Mouse (Mus musculus) liver, adult 2 months (tissue): Measurements from ENCODE around the gene Cep19. TPM values are rescaled to one million over a fixed set of nuclear protein-coding genes. Genes with fewer than 3 reads are reported as not detected.
A peak's percentile ranks its signal among the peaks of the same experiment; 100 is the strongest.

Experiments
- DNase-seq: peaks from one replicate; pipeline ENCODE4 v3.0.0-alpha.2; 2011; ENCODE audit warnings: low read depth, low spot score; ENCODE audit errors: extremely low read depth
- H3K27ac ChIP-seq: fragments of 200-500 bp; replicated peaks from 2 replicates; pipeline ENCODE4 v1.5.1; 2012; ENCODE audit warnings: low read depth, mild to moderate bottlenecking, control low read depth, inconsistent platforms, low read length; ENCODE audit not compliant: insufficient read depth
- H3K27me3 ChIP-seq: fragments of 200-500 bp; 2 replicates; pipeline ENCODE4 v1.6.1; 2012; ENCODE audit warnings: mild to moderate bottlenecking, moderate library complexity, low read length, inconsistent platforms; ENCODE audit not compliant: control insufficient read depth, insufficient read depth
- H3K36me3 ChIP-seq: fragments of 200-500 bp; 2 replicates; pipeline ENCODE4 v1.6.1; 2012; ENCODE audit warnings: low read length, inconsistent platforms; ENCODE audit not compliant: control insufficient read depth, insufficient read depth
- H3K4me1 ChIP-seq: fragments of 200-500 bp; 2 replicates; pipeline ENCODE4 v1.6.1; 2011; ENCODE audit warnings: low read length; ENCODE audit not compliant: control insufficient read depth, insufficient read depth
- H3K4me3 ChIP-seq: fragments of 200-500 bp; 2 replicates; pipeline ENCODE4 v1.5.1; 2011; ENCODE audit warnings: low read depth, mild to moderate bottlenecking, control low read depth, low read length, moderate library complexity; ENCODE audit not compliant: insufficient read depth
- H3K79me2 ChIP-seq: fragments of 200-500 bp; 2 replicates; pipeline ENCODE4 v1.6.1; 2012; ENCODE audit warnings: inconsistent platforms, mild to moderate bottlenecking, low read length, moderate library complexity; ENCODE audit not compliant: control insufficient read depth, insufficient read depth
- H3K9ac ChIP-seq: fragments of 200-500 bp; 2 replicates; pipeline ENCODE4 v1.6.1; 2012; ENCODE audit warnings: low read depth, mild to moderate bottlenecking, control low read depth, inconsistent platforms, low read length
- CTCF ChIP-seq: fragments of 200-500 bp; IDR thresholded peaks from 2 replicates; pipeline ENCODE4 v1.5.1; 2011; ENCODE audit warnings: low read depth, low read length, control low read depth
- POLR2A ChIP-seq: fragments of 200-500 bp; IDR thresholded peaks from 2 replicates; pipeline ENCODE4 v1.6.1; 2011; ENCODE audit warnings: low read length, control low read depth; ENCODE audit not compliant: insufficient read depth; ENCODE audit errors: extremely low read depth
- WGBS: fragments of 180-500 bp; shearing (Covaris S2); methylation state at CpG from one replicate; pipeline ENCODE4 v1.1.7; 2018; 5-methylcytosine and 5-hydroxymethylcytosine counted together
- polyA plus RNA-seq: library from polyadenylated mRNA; depleted of rRNA; stranded (reverse); fragments of >200 nt; gene quantifications from 2 replicates; pipeline ENCODE4 v1.2.3, GENCODE M21; 2012; rRNA removed
- total RNA-seq: library from RNA; depleted of rRNA; stranded (reverse); fragments of >200 nt; gene quantifications from 2 replicates; pipeline ENCODE4 v1.2.3, GENCODE M21; 2014; rRNA removed

Cep19 gene
- 6.0 and 6.5 TPM in 2 replicates for total RNA-seq
- 7.6 and 10.1 TPM in 2 replicates for polyA plus RNA-seq

- 1% methylated on average over 34 of the region's 34 CpGs for WGBS
- TF ChIP-seq POLR2A (peak; percentile 58; the same call in 1 of the 2 replicates), CTCF (no peak)
- Histone ChIP-seq H3K27ac (peak within 1 kb of the TSS; percentile 80), H3K4me1 (peaks cover 3% of the 10 kb centered on the region; the same call in 1 of the 2 replicates), H3K4me3 (peak within 1 kb of the TSS; percentile 95), H3K27me3 (no peaks in the 10 kb centered on the region), H3K9ac (peak within 1 kb of the TSS; percentile 84), H3K79me2 (no peaks in the 10 kb centered on the region; the same call in 1 of the 2 replicates), H3K36me3 (no peaks in the 10 kb centered on the region)
- peak; percentile 77 for DNase-seq
Observed at GRCm38 (mm10) chr16:32099638-32100150, at the start of gene Cep19, which contains the start of gene Pigx. Gene Cep19 (plus strand): TSS chr16:32099800. Gene Pigx (minus strand): TSS chr16:32099740.

GRCm38 (mm10) chr16:32058817-32059216 lies 40.8 kb upstream of the Cep19 start:
- Histone ChIP-seq H3K79me2 (peaks cover 34% of the 10 kb centered on the region), H3K36me3 (no peaks in the 10 kb centered on the region), H3K4me1 (peaks cover 17% of the 10 kb centered on the region), H3K9ac (no peak overlapping the region), H3K27ac (no peak overlapping the region), H3K27me3 (no peaks in the 10 kb centered on the region), H3K4me3 (no peak overlapping the region)
- WGBS: 28% methylated on average over 5 of the region's 5 CpGs
- TF ChIP-seq POLR2A (no peak), CTCF (no peak)
- DNase-seq: peak; percentile 40

GRCm38 (mm10) chr16:32059840-32060523 lies 39.6 kb upstream of the Cep19 start:
- peaks cover 36% of the 10 kb centered on the region for H3K79me2 ChIP-seq
- no peaks in the 10 kb centered on the region for H3K36me3 ChIP-seq
- H3K4me3 ChIP-seq: no peak overlapping the region
- no peak overlapping the region for H3K27ac ChIP-seq
- DNase-seq: peak; percentile 26
- peaks cover 13% of the 10 kb centered on the region for H3K4me1 ChIP-seq
- 64% methylated on average over 6 of the region's 6 CpGs for WGBS
- H3K27me3 ChIP-seq: no peaks in the 10 kb centered on the region
- no peak overlapping the region for H3K9ac ChIP-seq
- TF ChIP-seq POLR2A (no peak), CTCF (no peak)

GRCm38 (mm10) chr16:32062226-32062625 lies 37.4 kb upstream of the Cep19 start:
- H3K4me1 ChIP-seq: peaks cover 21% of the 10 kb centered on the region
- TF ChIP-seq POLR2A (no peak), CTCF (no peak)
- no peaks in the 10 kb centered on the region for H3K36me3 ChIP-seq
- H3K79me2 ChIP-seq: peaks cover 51% of the 10 kb centered on the region
- H3K4me3 ChIP-seq: no peak overlapping the region
- H3K27me3 ChIP-seq: no peaks in the 10 kb centered on the region
- WGBS: 30% methylated on average over 2 of the region's 2 CpGs
- DNase-seq: no peak
- no peak overlapping the region for H3K9ac ChIP-seq
- H3K27ac ChIP-seq: no peak overlapping the region

- no peak for DNase-seq
- Histone ChIP-seq H3K9ac (no peak overlapping the region), H3K36me3 (no peaks in the 10 kb centered on the region), H3K4me1 (peaks cover 18% of the 10 kb centered on the region), H3K27ac (no peak overlapping the region), H3K27me3 (no peaks in the 10 kb centered on the region), H3K79me2 (peaks cover 49% of the 10 kb centered on the region), H3K4me3 (no peak overlapping the region)
- 81% methylated on average over 7 of the region's 7 CpGs for WGBS
- TF ChIP-seq CTCF (no peak), POLR2A (no peak)
Observed at GRCm38 (mm10) chr16:32063900-32064299, 35.7 kb upstream of the Cep19 start.

GRCm38 (mm10) chr16:32066899-32067298 lies 32.7 kb upstream of the Cep19 start:
- DNase-seq: no peak
- Histone ChIP-seq H3K27me3 (no peaks in the 10 kb centered on the region), H3K9ac (no peak overlapping the region), H3K79me2 (peaks cover 42% of the 10 kb centered on the region), H3K27ac (no peak overlapping the region), H3K36me3 (no peaks in the 10 kb centered on the region), H3K4me1 (peaks cover 13% of the 10 kb centered on the region), H3K4me3 (no peak overlapping the region)
- no peak for TF ChIP-seq POLR2A
- TF ChIP-seq CTCF: no peak
- 100% methylated on average over 1 of the region's 1 CpGs for WGBS
